Mouse (Mus musculus) CH12F3 (cell line): ENCODE results near the gene Ppp2r5c.

Experiments
- in situ Hi-C: fragments of 300-500 bp; cut with MboI; formaldehyde crosslinking; loops from 2 replicates; pipeline ENCODE4 v1.14.3; 2020; ENCODE audit warnings: low sequenced_read_pairs

Ppp2r5c gene

GRCm38 (mm10) chr12:110438367-110438973 lies 8.4 kb upstream of the Ppp2r5c start:
- in situ Hi-C loops: no loop called here

GRCm38 (mm10) chr12:110442238-110442637 lies 4.7 kb upstream of the Ppp2r5c start:
- in situ Hi-C loops: loop anchor here (10.0 kb wide), 1 partner anchor 403 kb away; the partner anchor contains the start of gene Mok

- in situ Hi-C loops: loop anchor here (10.0 kb wide), 1 partner anchor 400 kb away; the partner anchor contains the start of gene Mok
Measured at GRCm38 (mm10) chr12:110444530-110444929, 2.4 kb upstream of the Ppp2r5c start.

GRCm38 (mm10) chr12:110445775-110446174 lies 1.1 kb upstream of the Ppp2r5c start:
- in situ Hi-C loops: loop anchor here (10.0 kb wide), 1 partner anchor 399 kb away; the partner anchor contains the start of gene Mok

- in situ Hi-C loops: loop anchor here (10.0 kb wide), 1 partner anchor 397 kb away; the partner anchor contains the start of gene Mok
Measured at GRCm38 (mm10) chr12:110447306-110447705, 386 bp downstream of the Ppp2r5c start.

GRCm38 (mm10) chr12:110448767-110449166 lies 1.8 kb downstream of the Ppp2r5c start:
- in situ Hi-C loops: loop anchor here (10.0 kb wide), 1 partner anchor 396 kb away; the partner anchor contains the start of gene Mok

GRCm38 (mm10) chr12:110454223-110454622 lies 7.3 kb downstream of the Ppp2r5c start:
- in situ Hi-C loops: loop anchor here (10.0 kb wide), 1 partner anchor 91 kb away; no protein-coding TSS in a partner anchor

- in situ Hi-C loops: loop anchor here (10.0 kb wide), 1 partner anchor 89 kb away; no protein-coding TSS in a partner anchor
Measured at GRCm38 (mm10) chr12:110456024-110456423, 9.1 kb downstream of the Ppp2r5c start.

GRCm38 (mm10) chr12:110458667-110459066 lies 11.7 kb downstream of the Ppp2r5c start:
- in situ Hi-C loops: loop anchor here (10.0 kb wide), 1 partner anchor 86 kb away; no protein-coding TSS in a partner anchor

GRCm38 (mm10) chr12:110460418-110461300 lies 13.7 kb downstream of the Ppp2r5c start:
- in situ Hi-C loops: no loop called here

GRCm38 (mm10) chr12:110463711-110464110 lies 16.8 kb downstream of the Ppp2r5c start:
- in situ Hi-C loops: no loop called here

- in situ Hi-C loops: no loop called here
Measured at GRCm38 (mm10) chr12:110471426-110471825, 24.5 kb downstream of the Ppp2r5c start.

- in situ Hi-C loops: no loop called here
Measured at GRCm38 (mm10) chr12:110472247-110472646, 25.3 kb downstream of the Ppp2r5c start.

GRCm38 (mm10) chr12:110474497-110474896 lies 27.6 kb downstream of the Ppp2r5c start:
- in situ Hi-C loops: no loop called here

- in situ Hi-C loops: no loop called here
Measured at GRCm38 (mm10) chr12:110476561-110476960, 29.6 kb downstream of the Ppp2r5c start.

- in situ Hi-C loops: no loop called here
Measured at GRCm38 (mm10) chr12:110477906-110478305, 31.0 kb downstream of the Ppp2r5c start.

GRCm38 (mm10) chr12:110478601-110479008 lies 31.7 kb downstream of the Ppp2r5c start:
- in situ Hi-C loops: no loop called here

- in situ Hi-C loops: no loop called here
Measured at GRCm38 (mm10) chr12:110479268-110479667, 32.3 kb downstream of the Ppp2r5c start.

- in situ Hi-C loops: no loop called here
Measured at GRCm38 (mm10) chr12:110480701-110481100, 33.8 kb downstream of the Ppp2r5c start.

GRCm38 (mm10) chr12:110483761-110484160 lies 36.8 kb downstream of the Ppp2r5c start:
- in situ Hi-C loops: no loop called here

GRCm38 (mm10) chr12:110484824-110485584 lies 38.1 kb downstream of the Ppp2r5c start:
- in situ Hi-C loops: no loop called here
